Mouse (Mus musculus) G1E (cell line): ENCODE results near the gene Mob1b. TPM values are rescaled to one million over a fixed set of nuclear protein-coding genes. Genes with fewer than 3 reads are reported as not detected.

ENCODE experiments used
- ATAC-seq: 2 replicates; pipeline ENCODE4 v1.8.0; 2016; ENCODE audit warnings: mild to moderate bottlenecking; ENCODE audit not compliant: insufficient number of reproducible peaks, poor library complexity, low FRiP score, severe bottlenecking; ENCODE audit errors: extremely low read depth
- DNase-seq: peaks from one replicate; pipeline ENCODE4 v3.0.0; 2012; ENCODE audit warnings: low spot score
- H3K27me3 ChIP-seq: 2 replicates; pipeline ENCODE4 v1.6.1; 2012; ENCODE audit warnings: mild to moderate bottlenecking, low read length, inconsistent platforms; ENCODE audit not compliant: insufficient read depth
- H3K36me3 ChIP-seq: replicated peaks from 2 replicates; pipeline ENCODE3; 2012; ENCODE audit warnings: mild to moderate bottlenecking, inconsistent platforms
- H3K4me1 ChIP-seq: 2 replicates; pipeline ENCODE4 v1.6.1; 2012; ENCODE audit warnings: low read depth, low read length, inconsistent platforms, mixed read lengths; ENCODE audit not compliant: insufficient read depth
- H3K4me3 ChIP-seq: 2 replicates; pipeline ENCODE4 v1.5.1; 2012; ENCODE audit warnings: low read depth, mild to moderate bottlenecking, inconsistent platforms, low read length, moderate library complexity, mixed read lengths
- H3K9me3 ChIP-seq: replicated peaks from 2 replicates; pipeline ENCODE4 v1.6.1; 2012; ENCODE audit warnings: inconsistent platforms
- CTCF ChIP-seq: IDR thresholded peaks from 2 replicates; pipeline ENCODE4 v1.5.1; 2012; ENCODE audit warnings: low read depth, low read length, inconsistent platforms, mixed read lengths
- GATA1 ChIP-seq: IDR thresholded peaks from 2 replicates; pipeline ENCODE4 v1.6.1; 2012; ENCODE audit warnings: borderline replicate concordance, low read length, inconsistent platforms, mixed read lengths
- GATA2 ChIP-seq: IDR thresholded peaks from 2 replicates; pipeline ENCODE4 v1.6.1; 2012; ENCODE audit warnings: low read depth, low read length, inconsistent platforms, borderline replicate concordance
- POLR2AphosphoS5 ChIP-seq: IDR thresholded peaks from 2 replicates; pipeline ENCODE4 v1.6.1; 2012; ENCODE audit warnings: low read depth, low read length, inconsistent platforms; ENCODE audit not compliant: insufficient replicate concordance
- TAL1 ChIP-seq: conservative IDR thresholded peaks from 2 replicates; pipeline ENCODE4 v1.6.1; 2012; ENCODE audit warnings: low read depth, low read length, inconsistent platforms, mixed read lengths
- polyA plus RNA-seq: library from polyadenylated mRNA; stranded (reverse); fragments of >175 nt; gene quantifications from 2 replicates; pipeline ENCODE4 v1.2.3, GENCODE M21; 2012
- total RNA-seq, 2 experiments: library from RNA; stranded (forward) in 1 of 2; stranded (reverse) in 1 of 2; fragments of 200-1000 nt in 1 of 2; fragments of >200 nt in 1 of 2; fragmentation: Nextera tagmentation in 1 of 2; gene quantifications; 2 replicates each; pipeline ENCODE4 v1.2.3; 2014 to 2017

Mob1b gene
- total and polyA plus RNA-seq, 3 experiments = 18.4 to 47.9 (median 20.7) TPM

- no peak for ATAC-seq
- Histone ChIP-seq H3K36me3 (no peaks in the 10 kb centered on the region), H3K4me3 (no peak overlapping the region), H3K9me3 (no peaks in the 10 kb centered on the region), H3K27me3 (peaks cover 50% of the 10 kb centered on the region), H3K4me1 (peaks cover 2% of the 10 kb centered on the region; the same call in 1 of the 2 replicates)
- no peak for DNase-seq
- TF ChIP-seq GATA2 (no peak), GATA1 (no peak), CTCF (no peak), POLR2AphosphoS5 (no peak), TAL1 (no peak)
Measured at GRCm38 (mm10) chr5:88680567-88680966, 40.1 kb upstream of the Mob1b start.

DNA sequence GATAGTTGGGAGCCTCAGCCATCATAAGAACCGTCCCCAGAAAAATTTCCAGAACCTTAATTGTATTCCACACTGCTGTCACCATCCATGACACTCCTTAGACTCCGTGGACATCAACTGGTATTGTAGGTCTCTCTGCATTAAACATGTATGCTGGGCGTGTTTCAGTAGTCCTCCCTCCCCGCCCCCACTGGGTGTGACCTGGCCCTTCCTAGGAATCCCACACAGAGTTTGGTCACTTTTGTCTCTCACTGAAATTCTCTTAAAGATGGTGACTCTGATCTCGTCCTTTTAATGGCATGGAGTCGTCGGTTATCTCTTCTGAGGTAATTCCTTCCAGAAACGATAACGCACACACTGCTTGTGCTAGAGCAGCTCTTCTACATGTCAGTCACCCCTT, 36.9 kb upstream of the Mob1b start:
- ATAC-seq (no peak), DNase-seq (no peak)
- Histone ChIP-seq H3K36me3 (no peaks in the 10 kb centered on the region), H3K27me3 (peaks cover 56% of the 10 kb centered on the region), H3K4me3 (no peak overlapping the region), H3K4me1 (peaks cover 3% of the 10 kb centered on the region), H3K9me3 (no peaks in the 10 kb centered on the region)
- TF ChIP-seq GATA1 (no peak), POLR2AphosphoS5 (no peak), GATA2 (no peak), CTCF (no peak), TAL1 (no peak)

DNA sequence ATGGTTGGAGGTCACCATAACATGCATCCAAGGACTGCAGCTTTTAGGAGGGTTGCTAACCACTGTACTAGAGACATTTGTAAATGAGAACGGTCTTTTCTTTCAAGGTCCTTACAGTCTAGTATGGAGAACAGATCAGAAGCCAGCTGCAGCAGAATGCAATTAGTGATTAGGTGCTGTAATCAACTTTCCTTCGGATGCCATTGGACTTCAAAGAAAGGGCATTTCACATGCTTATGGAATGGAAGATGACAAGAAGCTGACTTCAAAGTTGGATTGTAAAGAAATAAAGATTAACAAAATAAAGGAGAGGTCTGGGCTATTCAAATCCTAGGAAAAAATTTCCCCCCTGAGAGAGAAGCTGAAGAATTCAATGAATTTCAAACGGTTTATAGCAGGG, 36.4 kb upstream of the Mob1b start:
- ATAC-seq = no peak
- no peak overlapping the region for H3K4me3 ChIP-seq
- H3K27me3 ChIP-seq = peaks cover 56% of the 10 kb centered on the region
- DNase-seq = no peak
- TF ChIP-seq GATA2 (no peak), TAL1 (no peak), GATA1 (no peak), POLR2AphosphoS5 (no peak)
- H3K4me1 ChIP-seq = peaks cover 7% of the 10 kb centered on the region
- no peaks in the 10 kb centered on the region for H3K9me3 ChIP-seq
- H3K36me3 ChIP-seq = no peaks in the 10 kb centered on the region

- Histone ChIP-seq H3K27me3 (peaks cover 52% of the 10 kb centered on the region), H3K4me3 (no peak overlapping the region), H3K9me3 (no peaks in the 10 kb centered on the region), H3K4me1 (peaks cover 7% of the 10 kb centered on the region), H3K36me3 (no peaks in the 10 kb centered on the region)
- TF ChIP-seq TAL1 = no peak
- no peak for TF ChIP-seq CTCF
- TF ChIP-seq GATA2 = no peak
- no peak for TF ChIP-seq POLR2AphosphoS5
- no peak for TF ChIP-seq GATA1
- DNase-seq (no peak), ATAC-seq (no peak)
Measured at GRCm38 (mm10) chr5:88685306-88685705, 35.3 kb upstream of the Mob1b start.

GRCm38 (mm10) chr5:88685745-88686299, 34.8 kb upstream of the Mob1b start:
- TF ChIP-seq GATA2 (no peak), CTCF (no peak), GATA1 (no peak), POLR2AphosphoS5 (no peak), TAL1 (no peak)
- ATAC-seq (no peak), DNase-seq (no peak)
- H3K4me1 ChIP-seq = peaks cover 7% of the 10 kb centered on the region
- no peak overlapping the region for H3K4me3 ChIP-seq
- no peaks in the 10 kb centered on the region for H3K36me3 ChIP-seq
- no peaks in the 10 kb centered on the region for H3K9me3 ChIP-seq
- peaks cover 49% of the 10 kb centered on the region for H3K27me3 ChIP-seq

- no peaks in the 10 kb centered on the region for H3K36me3 ChIP-seq
- TF ChIP-seq POLR2AphosphoS5 (no peak), TAL1 (no peak), GATA2 (no peak), GATA1 (no peak), CTCF (no peak)
- H3K4me1 ChIP-seq = peaks cover 7% of the 10 kb centered on the region
- DNase-seq = no peak
- H3K4me3 ChIP-seq = no peak overlapping the region
- H3K27me3 ChIP-seq = peaks cover 35% of the 10 kb centered on the region
- no peaks in the 10 kb centered on the region for H3K9me3 ChIP-seq
- no peak for ATAC-seq
Measured at GRCm38 (mm10) chr5:88687996-88688406, 32.7 kb upstream of the Mob1b start.
